Mouse (Mus musculus) small intestine, adult 2 months (tissue): ENCODE measurements around the gene Spag9.

Experiments used
- CTCF ChIP-seq: fragments of 200-500 bp; IDR thresholded peaks from 2 replicates; pipeline ENCODE4 v1.5.1; 2012; ENCODE audit warnings: low read depth, mild to moderate bottlenecking, control low read depth, inconsistent platforms, low read length, moderate library complexity, mixed read lengths; ENCODE audit not compliant: insufficient replicate concordance, insufficient read length; ENCODE audit errors: extremely low read depth
- POLR2A ChIP-seq: fragments of 200-500 bp; IDR thresholded peaks from 2 replicates; pipeline ENCODE4 v1.6.1; 2012; ENCODE audit warnings: low read depth, mild to moderate bottlenecking, control low read depth, inconsistent platforms, low read length, moderate library complexity

DNA sequence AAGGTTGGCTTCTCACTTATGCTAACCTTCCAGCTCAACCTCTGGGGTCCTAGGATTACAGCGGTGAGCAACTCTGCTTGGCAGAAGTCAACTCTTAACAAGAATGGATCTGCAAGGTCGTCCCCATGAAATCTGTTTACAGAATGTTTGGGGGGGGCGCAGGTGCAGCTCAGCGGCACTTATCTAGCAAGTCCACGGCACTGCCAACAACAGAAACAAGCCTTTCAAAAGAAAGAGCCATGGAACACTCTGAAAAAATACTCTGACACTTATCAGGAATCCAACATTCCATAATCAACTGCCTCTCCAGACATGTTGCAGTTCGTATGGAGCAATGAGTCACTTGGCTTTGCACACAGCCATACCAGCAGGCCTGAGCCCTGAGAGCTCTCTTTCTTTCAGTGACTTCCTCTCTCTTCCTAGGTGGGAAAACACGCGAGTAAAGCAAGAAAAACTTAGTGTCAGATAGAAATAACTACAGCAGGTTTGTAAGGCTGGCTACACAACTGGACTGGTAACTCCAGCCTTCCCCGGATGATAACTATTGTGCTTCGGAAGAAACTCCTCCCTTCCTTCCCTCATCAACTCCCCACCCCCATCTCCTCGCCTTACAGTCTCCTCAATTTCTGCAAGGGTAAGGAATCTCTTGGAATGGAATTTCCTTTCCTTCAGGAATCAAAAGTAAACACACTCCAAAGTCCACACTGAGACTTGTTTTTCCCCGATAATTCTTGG lies 7.4 kb upstream of the Spag9 start:
- TF ChIP-seq CTCF: no peak
- no peak for TF ChIP-seq POLR2A
